In the genomic region with DNA sequence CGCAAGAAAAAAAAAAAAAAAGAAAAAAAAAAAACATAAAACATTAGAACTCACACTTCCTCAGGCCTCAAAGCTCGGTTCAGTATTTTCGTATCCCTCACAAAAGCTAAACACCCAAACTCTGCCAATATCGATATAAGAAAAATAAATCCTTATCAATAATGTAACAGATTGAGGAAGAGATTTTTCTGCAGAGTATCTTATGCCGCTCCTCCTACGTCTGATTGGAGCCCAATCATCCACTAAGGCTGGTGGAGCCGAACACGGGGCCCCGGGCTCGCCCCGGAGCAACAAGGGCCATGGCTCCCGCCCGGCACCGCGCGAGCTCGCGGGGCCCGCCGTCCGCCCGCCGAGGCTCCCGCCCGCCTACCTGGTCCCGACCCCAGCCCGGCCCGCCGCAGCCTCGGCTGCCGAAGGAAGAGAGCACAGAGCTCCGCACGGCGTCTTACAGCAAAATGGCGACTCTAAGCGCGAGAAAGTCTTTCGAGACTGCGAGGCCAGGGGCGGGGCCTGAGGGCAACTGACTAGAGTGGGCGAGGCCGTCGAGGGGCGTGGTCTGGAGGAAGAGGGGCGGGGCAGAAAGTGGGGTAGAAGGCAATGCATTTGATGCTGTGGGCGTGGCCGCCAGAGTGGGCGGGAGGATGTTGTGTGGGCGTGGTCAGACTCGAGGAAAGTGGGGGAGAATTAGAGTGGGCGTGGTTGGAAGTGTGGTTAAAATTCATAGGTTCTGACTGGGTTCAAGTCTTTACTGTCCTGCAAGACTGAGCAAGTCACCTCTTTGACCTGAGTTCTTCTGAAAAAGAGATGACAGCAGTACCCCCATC, we compare ENCODE assay signal across 8 mouse cellular contexts. TPM values are rescaled to one million over a fixed set of nuclear protein-coding genes. Genes with fewer than 3 reads are reported as not detected.
A peak's percentile ranks its signal among the peaks of the same experiment; 100 is the strongest.
DNase-seq lines count a peak whose midpoint lies in the region; ATAC-seq lines count a peak whose summit lies in the region.

A gene (minus strand): TSS at position 505 of the 824 bp plus-strand sequence.

- DNase-seq in adipocyte (ENCODE audit: low spot score) = peak; percentile 99
- DNase-seq in embryo, embryonic 10 days (ENCODE audit: low spot score) = peak; percentile 99
- peak; percentile 99 for DNase-seq in gastrocnemius, postnatal 10 days
- peak; percentile 99 for DNase-seq in induced T-regulatory cell, adult 2 months (ENCODE audit: low read depth)
- peak; percentile 92 to 97 for DNase-seq in left cerebral cortex, adult 9 months (ENCODE audit: low spot score in 2 of 2)
- DNase-seq in right cerebral cortex, postnatal 14 days = peak; percentile 96
- DNase-seq in urinary bladder, postnatal 36 days (ENCODE audit: low spot score in 2 of 2) = peak; percentile 99

- peak; percentile 98 for ATAC-seq in megakaryocyte progenitor cell, adult 5-6 weeks (replicated peaks; ENCODE audit: poor library complexity)

RNA-seq across cellular contexts. Expression of the gene that starts here (rescaled TPM):
- 1 to 10 TPM; 6.0 to 7.9 TPM for total RNA-seq in gastrocnemius, postnatal 10 days (2021)
- total RNA-seq in megakaryocyte progenitor cell, adult 5-6 weeks (2015) = 37.5 and 41.4 TPM in 2 replicates
- total RNA-seq in megakaryocyte progenitor cell, adult 5-6 weeks (2017) = 46.4 and 50.9 TPM in 2 replicates

Comparison
In these comparisons a context has a peak if more than half of its experiments do, and no peak if none do; other contexts are left out.
1. Peak in every context shown above with its lines: DNase-seq and ATAC-seq.
2. RNA of the gene that starts here (total RNA-seq): 37.5 to 50.9 TPM in megakaryocyte progenitor cell, adult 5-6 weeks; 6.0 to 7.9 TPM in gastrocnemius, postnatal 10 days; every median in the first group is over 4 times any median in the second.